Mouse (Mus musculus) heart, postnatal 25 days (tissue): ENCODE results near the gene Ccpg1. TPM values are rescaled to one million over a fixed set of nuclear protein-coding genes. Genes with fewer than 3 reads are reported as not detected.

ENCODE experiments used
- DNase-seq: peaks from one replicate; pipeline ENCODE4 v3.0.0; 2022; ENCODE audit warnings: low spot score
- intact Hi-C: fragments of 180-260 bp; cut with DNase I; formaldehyde crosslinking; loops from one replicate; pipeline ENCODE4 v1.15.1; 2025
- microRNA-seq: library from miRNA; unstranded; fragments of <30 nt; microRNA quantifications from one replicate; pipeline ENCODE4 v1.2.0, GENCODE M21; 2022
- total RNA-seq, 2 experiments: library from RNA; stranded (reverse); gene quantifications; 2 replicates each; pipeline ENCODE4 v1.2.3; 2021

Ccpg1 gene
- total RNA-seq, 2 experiments from 2014 or later: 72.3 to 82.8 TPM

DNA sequence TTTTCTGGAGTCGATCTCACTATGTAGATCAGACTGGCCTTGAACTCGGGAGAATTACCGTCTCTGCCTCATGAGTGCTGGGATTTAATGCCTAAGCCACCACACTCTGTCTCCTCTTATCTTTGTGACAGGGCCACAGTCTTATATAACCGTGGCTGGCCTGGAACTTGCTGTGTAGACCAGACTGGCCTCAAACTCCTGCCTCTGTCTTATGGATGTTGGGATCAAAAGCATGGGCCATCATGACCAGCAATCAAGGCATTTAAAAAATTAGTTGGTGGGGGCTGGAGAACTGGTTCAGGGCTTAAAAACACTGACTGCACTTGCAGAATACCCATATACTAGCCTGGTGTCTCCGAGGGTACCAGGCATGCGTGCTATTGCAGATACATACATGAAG lies 54.9 kb downstream of the Ccpg1 start, which contains the start of gene Pigb:
Gene Pigb, minus strand, starts transcription at position 299 of the 400 bp plus-strand sequence.
- intact Hi-C loops: no loop called here
- no peak for DNase-seq

DNA sequence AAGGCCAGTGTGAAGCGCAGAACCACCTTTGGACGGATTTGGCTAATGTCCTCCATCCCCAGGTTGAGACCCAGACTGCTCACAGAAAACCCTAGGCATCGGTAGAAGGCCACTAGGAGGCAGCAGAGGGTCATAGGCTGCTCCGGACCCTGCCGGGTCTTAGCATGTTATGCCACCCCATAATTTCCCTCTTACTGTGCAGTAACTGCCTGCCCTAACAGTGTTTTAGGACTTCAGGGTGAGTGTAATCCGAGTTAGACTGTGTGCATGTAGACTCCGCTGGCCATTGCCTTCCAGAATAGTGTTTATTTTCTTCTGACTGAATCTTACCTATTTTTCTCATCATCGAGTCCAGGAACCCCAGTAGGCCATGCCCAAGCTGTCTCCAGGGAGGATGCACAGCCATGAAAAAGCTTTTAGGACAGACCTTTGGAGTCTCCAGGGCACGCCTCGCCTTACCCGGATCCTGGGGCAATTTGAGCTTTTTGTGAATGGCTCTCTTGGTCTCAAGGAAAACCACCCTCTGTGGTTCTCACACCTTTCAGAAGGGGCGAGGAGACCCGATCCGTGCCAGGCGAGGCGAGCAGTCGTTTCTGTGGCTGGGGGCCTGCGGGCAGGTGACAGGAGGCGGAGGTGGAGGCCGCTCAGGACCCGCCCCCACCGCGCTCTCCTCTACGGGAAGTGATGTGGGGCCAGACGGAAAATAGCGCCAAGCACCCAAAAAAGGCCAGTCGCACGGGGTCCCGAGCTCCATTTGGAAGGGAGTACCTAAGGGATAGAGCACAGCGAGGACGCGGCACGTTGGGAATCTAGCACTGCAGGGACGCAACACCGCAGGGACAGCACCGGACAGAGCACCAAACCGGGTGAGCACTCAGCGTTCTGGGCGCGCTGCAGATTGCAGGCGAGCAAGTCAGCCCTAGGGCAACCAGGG lies 59.2 kb downstream of the Ccpg1 start, which contains the start of gene Rab27a:
Gene Rab27a, plus strand, starts transcription at position 709 of the 934 bp plus-strand sequence.
- peak; percentile 48 for DNase-seq
- intact Hi-C loops: loop anchor here (1.0 kb wide), 1 partner anchor 47 kb away; no protein-coding TSS in a partner anchor

DNA sequence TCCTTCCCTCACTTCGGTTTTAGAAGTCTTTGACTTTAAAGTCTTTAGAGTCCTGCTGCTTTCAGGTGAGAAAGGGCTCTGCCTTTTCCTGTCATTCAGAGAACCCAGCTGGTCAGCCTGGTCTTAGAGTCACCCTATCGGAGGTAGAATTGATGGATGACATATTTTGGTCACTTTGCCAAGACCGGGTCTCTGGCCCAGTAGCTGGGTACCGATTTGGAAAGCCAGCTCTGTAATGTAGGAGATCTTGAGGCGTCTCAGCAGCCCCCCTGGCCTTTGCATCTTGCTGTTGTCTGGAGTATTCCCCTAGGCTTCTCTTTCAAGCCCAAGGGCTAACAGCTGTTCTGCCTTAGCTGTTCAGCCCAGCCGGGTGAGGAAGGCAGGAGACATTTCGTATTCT lies 60.0 kb downstream of the Ccpg1 start:
- intact Hi-C loops: no loop called here
- DNase-seq: no peak

DNA sequence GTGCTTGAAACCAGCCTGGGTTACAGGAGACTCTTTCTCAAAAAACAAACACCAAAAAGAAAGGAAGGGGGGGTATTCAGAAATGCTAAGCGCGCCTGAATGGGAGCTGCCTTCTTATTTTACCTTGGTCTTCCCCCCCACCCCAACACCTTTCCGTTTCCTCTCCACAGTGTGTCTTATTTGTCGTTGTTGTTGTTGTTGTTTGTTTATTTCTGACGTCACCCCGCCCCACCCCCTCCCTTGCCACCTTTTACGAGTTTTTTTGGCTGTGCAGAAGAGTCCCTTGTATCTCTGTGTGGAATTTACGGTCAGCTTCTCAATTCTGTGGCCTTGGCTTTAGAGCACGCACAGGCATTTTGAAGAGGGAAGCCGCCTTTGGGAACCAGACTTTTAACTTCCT lies 60.5 kb downstream of the Ccpg1 start:
- DNase-seq: no peak
- intact Hi-C loops: no loop called here

DNA sequence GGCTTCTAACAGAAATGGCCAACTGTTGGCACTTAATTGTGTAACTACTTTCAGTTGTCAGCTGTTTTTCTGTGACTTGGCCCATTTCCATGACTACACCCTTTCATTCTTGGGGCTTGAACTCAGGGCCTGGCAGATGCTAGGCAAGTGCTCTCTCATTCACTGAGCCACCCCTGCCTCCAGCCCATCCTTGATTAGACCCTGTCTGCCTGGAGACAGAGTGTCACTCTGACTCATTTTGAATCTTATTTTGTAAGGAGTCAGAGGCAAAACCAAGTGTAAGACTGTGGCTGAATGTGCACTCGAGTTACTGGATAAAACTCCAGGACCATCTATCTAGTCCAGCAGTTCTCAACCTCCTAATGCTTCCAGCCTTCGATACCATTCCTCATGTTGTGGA lies 62.7 kb downstream of the Ccpg1 start:
- intact Hi-C loops: no loop called here

GRCm38 (mm10) chr9:73048927-73049326 lies 63.7 kb downstream of the Ccpg1 start:
- DNase-seq: no peak
- intact Hi-C loops: no loop called here

More for the DNA sequence above, 62.7 kb downstream of the Ccpg1 start:
- DNase-seq: no peak

DNA sequence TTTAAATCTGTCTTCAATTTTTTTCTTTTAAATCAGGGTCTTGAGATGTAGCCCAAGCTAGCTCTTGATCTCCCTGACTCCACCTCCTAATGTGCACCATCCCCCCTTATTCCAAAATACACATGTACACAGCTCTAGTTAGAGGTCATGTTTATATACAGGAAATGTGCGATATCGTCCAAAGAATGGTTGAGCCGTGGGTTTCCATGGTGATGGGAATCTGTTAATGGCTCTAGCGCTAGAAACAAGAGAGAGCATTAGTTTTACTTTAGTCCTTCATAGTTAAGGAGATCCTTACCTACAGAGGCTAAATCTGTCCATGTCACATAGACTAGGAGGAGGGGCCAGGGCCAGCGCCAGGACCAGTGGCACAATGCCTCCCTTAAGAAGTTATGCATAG lies 64.6 kb downstream of the Ccpg1 start:
- intact Hi-C loops: no loop called here
- DNase-seq: no peak

DNA sequence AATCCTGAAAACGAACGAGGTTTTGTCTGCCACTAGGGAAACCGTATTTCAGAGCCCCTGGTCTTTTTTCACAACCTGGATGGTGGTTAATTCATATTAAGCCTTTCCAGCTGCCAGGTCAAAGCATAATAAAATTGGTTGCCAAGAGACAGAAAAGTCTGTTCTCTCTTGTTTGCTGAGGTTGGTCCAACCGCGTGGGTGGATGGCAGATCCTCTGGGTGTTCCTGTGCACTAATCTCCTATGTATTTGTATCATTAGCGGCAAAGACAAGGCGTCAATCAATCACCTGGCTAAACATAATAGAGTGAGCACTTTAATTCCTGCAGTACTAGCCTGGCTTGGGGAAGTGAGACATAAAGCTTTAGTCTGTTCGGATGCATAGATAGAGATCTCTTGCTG lies 65.4 kb downstream of the Ccpg1 start:
- intact Hi-C loops: no loop called here
- no peak for DNase-seq

GRCm38 (mm10) chr9:73055441-73055911 lies 70.2 kb downstream of the Ccpg1 start:
- intact Hi-C loops: no loop called here

DNA sequence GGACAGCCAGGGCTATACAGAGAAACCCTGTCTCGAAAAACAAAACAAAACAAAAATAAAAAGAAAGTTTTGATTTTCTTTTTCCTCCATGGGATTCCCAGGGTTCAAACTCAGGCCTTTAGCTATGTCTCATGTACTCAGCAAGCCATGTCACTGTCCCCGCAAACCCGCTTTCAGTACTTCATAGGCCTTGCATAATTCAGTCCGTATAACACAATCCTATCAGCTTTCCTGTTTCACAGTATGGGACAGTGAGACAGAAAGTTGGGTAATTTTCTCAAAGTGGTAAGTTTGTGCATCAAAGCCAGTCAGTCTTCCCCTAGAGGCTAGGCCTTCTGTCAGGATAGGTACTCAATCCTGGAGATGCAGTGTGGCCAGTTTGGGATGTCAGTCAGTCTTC lies 74.0 kb downstream of the Ccpg1 start:
- no peak for DNase-seq
- intact Hi-C loops: no loop called here

More at GRCm38 (mm10) chr9:73055441-73055911, 70.2 kb downstream of the Ccpg1 start:
- DNase-seq: peak; percentile 13

DNA sequence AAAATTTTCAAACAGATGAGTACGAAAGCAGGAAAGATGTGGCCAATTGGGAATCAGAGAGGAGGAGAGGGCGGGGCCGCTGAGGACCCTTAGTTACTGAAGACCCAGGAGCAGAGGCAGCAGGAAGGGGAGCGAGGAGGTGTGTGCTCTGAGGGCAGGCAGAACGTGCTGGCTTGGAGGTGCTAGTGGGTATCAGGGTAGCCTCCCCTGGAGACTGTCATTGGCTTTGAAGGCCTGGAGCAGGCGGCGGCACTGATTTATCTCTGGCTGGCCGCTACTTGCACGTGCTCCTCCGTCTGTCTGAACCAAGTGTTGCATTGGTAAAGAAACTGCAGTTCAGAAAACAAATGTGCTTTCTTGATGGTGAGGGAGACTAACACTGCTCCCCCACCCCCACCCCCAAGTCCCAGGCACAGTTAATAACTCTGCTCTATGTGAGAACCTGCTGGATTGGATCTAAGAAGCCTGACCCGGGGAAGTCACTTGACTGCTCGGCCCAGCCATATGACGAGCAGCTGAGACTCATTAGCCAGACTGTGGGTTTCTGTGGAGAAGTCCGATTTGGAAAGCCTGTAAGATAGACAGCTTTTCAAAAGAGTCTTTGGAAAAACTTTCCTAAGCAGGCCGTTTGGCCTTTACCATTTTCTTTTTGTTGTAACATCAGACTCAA lies 78.5 kb downstream of the Ccpg1 start:
- intact Hi-C loops: no loop called here
- no peak for DNase-seq

Small RNAs within 50 kb of the gene (microRNA-seq; reads per million reads assigned to microRNA genes)
- not detected for gene Gm27353

Other genes starting within 250 kb of the Ccpg1 start
- gene Prtg, start 178.6 kb upstream of the Ccpg1 start, total RNA-seq: under 1 TPM; 0.08 to 0.45 TPM
- gene Pygo1, start 59.8 kb upstream of the Ccpg1 start, total RNA-seq: 10 to 100 TPM in 1 of 2 experiments, 1 to 10 TPM in 1; 10.0 to 10.9 TPM
- under 1 TPM; 0.36 to 0.62 TPM for gene Dyx1c1, start 26.6 kb upstream of the Ccpg1 start, total RNA-seq
- gene Gm44503, start 26.6 kb upstream of the Ccpg1 start, total RNA-seq: under 1 TPM in 1 of 2 experiments, not detected in 1; 0.56 TPM
- gene Ccpg1os, start within 50 bp of the Ccpg1 start, total RNA-seq: 1 to 10 TPM; 6.9 to 7.8 TPM
- gene Pigb, start 54.9 kb downstream of the Ccpg1 start, total RNA-seq: 1 to 10 TPM; 2.2 to 2.5 TPM
- gene Rab27a, start 59.4 kb downstream of the Ccpg1 start, total RNA-seq: 1 to 10 TPM; 4.2 to 4.7 TPM
- gene Khdc3, start 116.4 kb downstream of the Ccpg1 start, total RNA-seq: not detected
- gene Gm20509, start 117.0 kb downstream of the Ccpg1 start, total RNA-seq: not detected
- gene Rsl24d1, start 128.0 kb downstream of the Ccpg1 start, total RNA-seq: 10 to 100 TPM; 52.2 to 55.6 TPM